Mouse (Mus musculus) left cerebral cortex, adult 2 months (tissue): ENCODE data around the gene Gm37419. TPM values are rescaled to one million over a fixed set of nuclear protein-coding genes. Genes with fewer than 3 reads are reported as not detected.
A peak's percentile ranks its signal among the peaks of the same experiment; 100 is the strongest.

Experiments
- DNase-seq, 2 experiments: peaks; one replicate each; pipeline ENCODE4 v3.0.0; 2021 to 2022; ENCODE audit warnings: low spot score in 2 of 2, mixed read lengths in 1 of 2; ENCODE audit errors: extremely low spot score in 1 of 2
- H3K27ac ChIP-seq: fragments of 200-600 bp; 2 replicates; pipeline ENCODE4 v1.8.1; 2022
- H3K4me3 ChIP-seq: fragments of 200-600 bp; 2 replicates; pipeline ENCODE4 v1.8.1; 2022
- CTCF ChIP-seq: fragments of 200-600 bp; IDR thresholded peaks from 2 replicates; pipeline ENCODE4 v1.8.1; 2022; ENCODE audit warnings: antibody characterized with exemption, mild to moderate bottlenecking, moderate library complexity
- intact Hi-C: fragments of 180-260 bp; cut with DNase I; formaldehyde crosslinking; loops from one replicate; pipeline ENCODE4 v1.15.1; 2025
- total RNA-seq, 2 experiments: library from RNA; stranded (reverse); gene quantifications; 2 replicates each; pipeline ENCODE4 v1.2.3; 2021

Gm37419 gene
- total RNA-seq, 2 experiments from 2014 or later: not detected

DNA sequence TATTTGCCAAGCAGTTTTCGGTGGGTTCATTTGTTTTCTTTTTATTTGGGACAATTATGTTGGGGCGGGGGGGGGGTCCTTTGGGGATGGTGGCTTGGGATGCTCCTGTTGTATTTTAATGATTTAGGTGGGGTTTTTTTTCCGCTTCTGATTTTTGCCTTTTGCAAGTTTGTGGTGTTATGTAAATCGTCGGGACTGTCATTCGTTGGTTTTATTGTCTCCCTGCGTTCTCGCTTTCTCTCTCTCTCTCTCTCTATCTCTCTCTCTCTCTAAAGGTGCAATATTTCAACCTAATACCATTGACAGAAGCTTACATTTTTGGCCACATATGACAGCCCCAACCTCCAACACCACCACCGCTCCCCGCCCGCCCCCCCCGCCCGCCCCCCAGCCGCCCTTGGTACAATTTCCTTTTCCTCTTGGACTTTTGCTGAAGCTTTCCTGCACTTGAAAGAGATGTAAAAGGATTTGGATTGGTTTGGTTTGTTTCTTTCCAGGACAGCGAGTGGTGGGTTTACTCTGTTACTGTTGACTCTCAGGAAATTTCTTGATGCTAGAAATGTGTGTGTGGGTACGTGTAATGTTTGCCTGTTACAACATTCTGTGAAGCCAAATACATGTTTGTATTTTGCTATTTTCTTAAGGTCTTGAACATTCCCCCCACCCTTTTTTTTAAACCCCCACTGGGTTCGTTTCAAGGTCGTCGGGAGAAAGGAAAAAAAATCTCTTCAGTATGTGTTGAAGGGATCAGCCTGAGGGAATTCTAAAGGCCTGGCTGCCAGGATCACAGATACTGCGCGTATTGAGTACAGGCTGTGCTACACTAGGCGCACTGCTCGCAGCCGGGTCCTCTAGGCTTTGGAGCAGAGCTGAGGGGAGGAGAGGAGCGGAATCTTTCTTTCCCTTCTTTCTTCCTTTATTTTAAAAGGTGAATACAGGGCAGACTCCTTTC lies 1.2 kb downstream of the Gm37419 start:
- intact Hi-C loops: loop anchor here (1.0 to 10.0 kb wide), 7 partner anchors 185 to 898 kb away; partner anchors contain the start of gene Lpp
- H3K4me3 ChIP-seq: peak overlapping the region; percentile 78
- no peak for TF ChIP-seq CTCF
- peak in 1 of 2 experiments; percentile 27 for DNase-seq
- H3K27ac ChIP-seq: peak overlapping the region; percentile 100

- intact Hi-C loops: loop anchor here (10.0 kb wide), 1 partner anchor 184 kb away; no protein-coding TSS in a partner anchor
- H3K4me3 ChIP-seq: peak overlapping the region; percentile 78
- peak overlapping the region; percentile 100 for H3K27ac ChIP-seq
- TF ChIP-seq CTCF: no peak
- no peak for DNase-seq
Observed at GRCm38 (mm10) chr16:23990161-23990970, 2.1 kb downstream of the Gm37419 start.

DNA sequence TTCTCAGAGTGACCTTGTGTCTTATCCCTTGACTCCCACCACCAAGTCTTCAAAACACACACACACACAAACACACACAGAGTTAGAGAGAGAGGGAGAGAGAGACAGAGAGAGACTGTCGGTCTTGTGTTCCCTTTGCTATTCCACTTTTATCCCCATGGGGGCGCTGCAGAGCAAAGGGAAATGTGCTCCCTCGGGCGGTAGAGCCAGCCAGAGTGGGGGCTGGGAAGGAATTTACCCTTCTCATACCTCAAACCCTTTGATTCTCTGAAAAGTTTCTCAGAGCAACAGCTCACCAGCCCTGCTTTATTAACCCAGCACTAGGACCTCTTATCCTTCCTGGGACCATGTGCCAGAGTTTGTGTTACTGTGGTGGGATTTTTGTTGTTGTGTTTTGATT lies 2.9 kb downstream of the Gm37419 start:
- H3K4me3 ChIP-seq: peak overlapping the region; percentile 78
- DNase-seq: peak; percentile 84 to 91
- TF ChIP-seq CTCF: peak; percentile 97
- intact Hi-C loops: loop anchor here (10.0 kb wide), 1 partner anchor 184 kb away; no protein-coding TSS in a partner anchor
- H3K27ac ChIP-seq: peak overlapping the region; percentile 100; the same call in 1 of the 2 replicates

- intact Hi-C loops: loop anchor here (10.0 kb wide), 1 partner anchor 183 kb away; no protein-coding TSS in a partner anchor
- H3K4me3 ChIP-seq: no peak overlapping the region
- DNase-seq: no peak
- TF ChIP-seq CTCF: no peak
- H3K27ac ChIP-seq: no peak overlapping the region
Observed at GRCm38 (mm10) chr16:23991846-23992580, 3.7 kb downstream of the Gm37419 start.

DNA sequence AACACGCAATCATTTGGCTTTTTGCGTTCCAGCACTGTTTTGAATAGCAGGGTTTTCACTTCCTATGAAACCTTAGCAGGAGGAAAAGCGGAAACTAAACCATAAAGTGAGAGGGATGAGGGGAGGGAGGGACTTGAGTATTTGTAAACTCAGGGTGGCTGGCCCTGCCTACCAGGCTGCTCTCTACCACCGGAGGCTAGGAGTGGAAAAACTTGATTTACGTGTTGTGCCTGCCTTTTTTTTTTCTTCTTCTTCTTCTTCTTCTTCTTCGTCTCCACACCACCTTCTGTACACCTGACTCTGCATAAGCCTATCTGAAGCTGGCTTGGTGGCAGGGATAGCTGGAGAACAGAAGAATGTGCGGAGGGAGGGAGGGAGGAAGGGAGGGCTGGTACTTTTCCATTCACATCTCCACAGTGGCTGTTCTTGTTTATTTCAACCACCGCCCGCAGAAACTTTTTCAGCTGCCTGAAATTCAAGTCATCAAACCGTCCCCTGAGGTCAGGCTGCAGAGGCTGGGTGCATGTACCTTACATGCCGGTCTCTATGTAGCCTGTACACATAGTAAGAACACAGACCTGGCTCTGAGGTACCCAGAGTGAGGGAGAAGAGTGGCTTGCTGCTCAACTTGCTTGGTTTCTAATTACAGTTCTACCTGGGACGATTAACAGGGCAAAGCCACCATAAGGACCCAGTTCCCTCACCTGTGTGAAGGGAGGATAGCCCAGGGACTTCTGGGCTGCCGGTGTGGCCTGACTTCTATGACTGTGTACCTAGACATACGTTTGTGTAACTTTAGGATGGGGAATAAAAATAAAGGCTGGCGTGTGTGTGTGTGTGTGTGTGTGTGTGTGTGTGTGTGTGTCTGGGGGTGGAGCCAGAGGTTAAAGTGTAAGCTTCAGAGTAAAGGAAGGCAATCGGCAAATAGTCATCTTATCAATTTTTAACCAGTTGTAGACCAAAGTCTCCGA lies 5.4 kb downstream of the Gm37419 start:
- TF ChIP-seq CTCF: no peak
- intact Hi-C loops: loop anchor here (10.0 kb wide), 1 partner anchor 181 kb away; no protein-coding TSS in a partner anchor
- Histone ChIP-seq H3K4me3 (no peak overlapping the region), H3K27ac (no peak overlapping the region)
- no peak for DNase-seq

DNA sequence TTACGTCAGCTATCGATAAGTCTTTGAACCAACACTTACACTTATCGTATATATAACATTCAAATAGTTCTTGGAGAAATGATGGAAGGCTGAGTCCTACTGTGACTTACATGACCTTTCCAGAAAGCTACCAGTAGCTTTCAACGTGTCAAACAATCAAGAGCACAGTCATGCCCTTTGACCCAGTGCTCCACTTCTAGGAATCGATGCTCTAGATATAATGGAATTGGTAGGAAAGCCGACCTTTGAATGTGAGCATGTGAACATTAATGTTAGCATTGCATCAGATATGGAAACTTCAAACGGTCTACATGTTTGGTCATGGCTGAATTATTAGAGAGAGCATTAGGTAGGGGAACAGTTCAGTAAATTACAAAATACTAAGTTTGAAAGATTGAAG lies 8.1 kb downstream of the Gm37419 start:
- Histone ChIP-seq H3K4me3 (no peak overlapping the region), H3K27ac (no peak overlapping the region)
- no peak for TF ChIP-seq CTCF
- no peak for DNase-seq
- intact Hi-C loops: loop anchor here (10.0 kb wide), 1 partner anchor 178 kb away; no protein-coding TSS in a partner anchor

DNA sequence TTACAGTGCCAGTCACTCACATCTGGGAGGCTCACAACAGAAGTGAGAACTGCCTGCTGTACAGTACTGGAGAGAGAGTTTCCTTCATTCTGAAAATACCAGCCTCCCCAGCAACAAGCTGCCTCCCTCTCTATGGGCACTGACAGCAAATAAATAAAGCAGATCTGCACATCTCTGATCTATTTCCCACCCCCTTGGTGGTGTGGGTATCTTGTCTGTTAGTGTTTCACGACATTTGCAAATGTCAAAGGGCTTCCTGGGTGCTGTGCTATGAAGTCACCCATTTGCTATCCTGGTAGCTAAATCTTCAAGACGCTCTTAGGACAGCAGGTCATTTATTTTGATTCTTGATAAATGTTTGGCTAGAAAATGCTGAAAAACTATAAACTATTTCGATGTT lies 8.9 kb downstream of the Gm37419 start:
- no peak for TF ChIP-seq CTCF
- H3K4me3 ChIP-seq: no peak overlapping the region
- intact Hi-C loops: loop anchor here (10.0 kb wide), 1 partner anchor 178 kb away; no protein-coding TSS in a partner anchor
- no peak for DNase-seq
- H3K27ac ChIP-seq: no peak overlapping the region

GRCm38 (mm10) chr16:23997912-23998311 lies 9.6 kb downstream of the Gm37419 start:
- intact Hi-C loops: loop anchor here (10.0 kb wide), 1 partner anchor 177 kb away; no protein-coding TSS in a partner anchor

DNA sequence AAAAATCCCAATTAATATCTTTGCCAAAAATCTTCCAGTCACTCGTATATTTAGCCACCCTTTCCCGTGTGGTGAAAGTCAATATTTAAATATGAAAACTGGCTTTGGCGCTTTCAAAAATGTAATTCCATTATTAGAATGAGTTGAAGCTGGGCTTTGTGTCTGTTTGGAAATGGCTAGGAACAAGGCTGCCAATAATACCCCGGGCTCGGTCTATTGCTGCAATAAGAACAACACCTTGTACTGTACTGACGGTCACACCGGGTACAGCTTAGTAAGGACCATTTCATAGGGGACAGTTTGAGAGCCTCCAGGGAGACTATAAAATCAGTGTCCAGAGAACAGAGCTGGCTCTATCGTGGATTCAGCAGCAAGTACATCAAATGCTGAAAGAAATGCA lies 17.6 kb downstream of the Gm37419 start:
- H3K27ac ChIP-seq: no peak overlapping the region
- H3K4me3 ChIP-seq: no peak overlapping the region
- intact Hi-C loops: no loop called here
- DNase-seq: no peak
- no peak for TF ChIP-seq CTCF

More at GRCm38 (mm10) chr16:23997912-23998311, 9.6 kb downstream of the Gm37419 start:
- no peak for TF ChIP-seq CTCF
- H3K27ac ChIP-seq: no peak overlapping the region
- H3K4me3 ChIP-seq: no peak overlapping the region
- DNase-seq: no peak

GRCm38 (mm10) chr16:24009891-24010290 lies 21.6 kb downstream of the Gm37419 start:
- Histone ChIP-seq H3K4me3 (no peak overlapping the region), H3K27ac (no peak overlapping the region)
- no peak for DNase-seq
- intact Hi-C loops: no loop called here
- no peak for TF ChIP-seq CTCF
